Mouse (Mus musculus): Measurements from ENCODE around the gene Tenm3.

Tenm3 gene

DNA sequence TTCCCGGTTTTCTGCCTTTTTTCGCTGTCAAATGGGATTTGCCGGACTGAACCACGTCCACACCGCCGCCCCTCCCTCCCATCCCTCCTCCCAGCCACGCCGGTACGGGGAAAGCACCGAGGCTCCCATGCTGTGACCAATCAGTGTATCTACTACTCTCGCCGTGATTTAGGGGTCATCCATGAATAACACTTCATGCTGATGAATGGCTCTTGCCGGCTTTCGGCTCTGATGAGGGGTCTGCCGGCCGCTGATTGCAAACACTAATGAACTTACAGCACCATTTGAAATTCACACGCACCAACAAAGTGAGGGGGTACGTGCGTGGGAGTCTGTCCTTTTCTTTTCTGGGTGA, at the start of gene Tenm3:
Gene Tenm3, minus strand, starts transcription at position 21 of the 355 bp plus-strand sequence.
- DNase-seq = no peak

DNA sequence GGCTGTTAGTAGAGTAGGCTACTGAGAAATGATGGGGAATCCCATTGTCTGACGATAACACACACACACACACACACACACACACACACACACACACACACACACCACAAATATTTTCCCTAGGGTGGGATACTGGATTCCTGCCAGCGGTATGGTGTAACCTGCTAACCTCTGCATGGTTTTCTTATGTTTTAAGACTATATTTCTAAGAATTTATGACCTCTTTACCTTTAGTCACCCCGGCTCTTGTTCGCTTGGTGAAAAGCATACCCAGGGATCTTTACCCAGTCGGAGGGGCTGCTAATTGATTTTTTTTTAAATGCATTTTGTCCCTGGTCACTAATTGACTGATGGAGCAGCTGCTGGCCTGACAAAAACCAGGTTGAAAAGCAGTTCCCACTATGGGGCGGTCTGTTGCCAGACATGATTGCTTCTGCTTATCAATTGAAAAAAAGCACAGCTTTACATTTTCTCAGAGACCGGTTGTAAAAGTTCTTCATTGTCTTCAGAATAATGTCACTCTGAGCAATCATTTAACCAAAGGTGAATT, 46.5 kb upstream of the Tenm3 start:
- DNase-seq = no peak

DNA sequence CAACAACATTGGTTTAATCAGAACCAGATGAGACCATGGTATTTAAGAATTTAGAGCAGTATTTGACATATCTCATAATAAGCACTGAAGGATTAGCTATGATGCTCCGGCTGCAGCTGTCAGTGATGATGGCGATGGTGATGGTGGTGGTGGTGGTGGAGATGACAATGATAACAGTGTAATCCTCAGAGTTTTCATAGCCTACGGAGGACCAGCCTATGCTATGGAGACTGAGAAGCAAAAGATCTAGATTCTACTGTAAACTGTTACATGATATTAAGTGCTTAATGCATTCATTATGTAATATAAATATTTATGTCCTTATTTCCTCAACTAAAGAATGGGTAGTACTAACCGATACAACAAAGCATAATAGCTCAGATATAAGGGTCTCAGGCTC, 40.5 kb upstream of the Tenm3 start:
- DNase-seq = no peak

DNA sequence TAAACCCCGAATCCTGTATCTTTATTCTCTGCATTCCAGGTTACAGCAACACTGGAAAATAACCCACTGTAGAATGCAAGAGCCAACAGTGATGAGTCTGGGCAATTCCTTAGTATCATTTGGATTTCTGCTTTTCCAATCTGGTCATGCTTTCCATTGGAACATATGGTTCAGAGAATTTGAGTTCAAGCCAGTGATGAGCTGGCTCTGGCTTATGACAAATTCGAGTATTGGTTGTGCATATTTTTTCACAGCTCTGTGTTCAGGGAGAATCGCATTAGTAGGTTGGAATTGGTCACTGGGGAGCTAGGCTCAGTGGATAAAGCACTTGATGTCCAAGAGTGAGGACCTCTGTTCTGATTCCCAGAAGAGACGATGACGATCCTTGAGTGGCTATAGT, 36.8 kb upstream of the Tenm3 start:
- no peak for DNase-seq

DNA sequence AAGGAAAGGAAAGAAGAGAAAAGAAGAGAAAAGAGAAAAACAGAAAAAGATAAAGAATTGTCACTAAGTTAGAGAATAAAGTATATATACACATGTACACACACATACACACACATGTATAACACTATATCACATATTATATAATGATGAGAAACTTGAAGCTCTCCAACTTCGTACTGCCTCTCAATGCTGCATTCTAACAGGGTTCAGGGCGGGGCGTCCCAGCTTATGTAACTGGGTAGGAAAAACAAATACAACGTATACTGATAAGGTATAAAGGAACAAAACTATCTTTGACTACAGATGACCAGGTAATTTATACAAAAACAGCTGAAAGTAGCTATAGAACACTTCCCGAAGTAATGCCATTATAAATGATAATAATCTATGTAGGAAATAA, 22.2 kb upstream of the Tenm3 start:
- no peak for DNase-seq

DNA sequence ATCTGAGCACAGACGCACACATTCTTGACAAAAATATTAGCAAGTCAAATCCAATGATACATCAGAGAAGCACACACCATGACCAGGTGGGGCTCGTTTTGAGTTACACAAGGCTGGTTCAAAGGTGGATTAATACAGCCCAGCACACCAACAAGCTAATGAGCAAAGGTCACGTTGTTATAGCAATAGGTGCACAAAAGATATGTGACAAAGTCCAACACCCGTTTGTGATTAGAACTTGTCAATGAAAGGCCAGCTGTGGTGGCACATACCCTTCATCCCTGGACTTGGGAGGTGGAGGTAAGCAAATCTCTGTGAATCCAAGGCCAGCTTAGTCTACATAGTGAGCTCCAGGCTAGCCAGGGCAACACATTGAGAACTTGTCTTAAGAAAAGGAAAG, 21.7 kb upstream of the Tenm3 start:
- no peak for DNase-seq

DNA sequence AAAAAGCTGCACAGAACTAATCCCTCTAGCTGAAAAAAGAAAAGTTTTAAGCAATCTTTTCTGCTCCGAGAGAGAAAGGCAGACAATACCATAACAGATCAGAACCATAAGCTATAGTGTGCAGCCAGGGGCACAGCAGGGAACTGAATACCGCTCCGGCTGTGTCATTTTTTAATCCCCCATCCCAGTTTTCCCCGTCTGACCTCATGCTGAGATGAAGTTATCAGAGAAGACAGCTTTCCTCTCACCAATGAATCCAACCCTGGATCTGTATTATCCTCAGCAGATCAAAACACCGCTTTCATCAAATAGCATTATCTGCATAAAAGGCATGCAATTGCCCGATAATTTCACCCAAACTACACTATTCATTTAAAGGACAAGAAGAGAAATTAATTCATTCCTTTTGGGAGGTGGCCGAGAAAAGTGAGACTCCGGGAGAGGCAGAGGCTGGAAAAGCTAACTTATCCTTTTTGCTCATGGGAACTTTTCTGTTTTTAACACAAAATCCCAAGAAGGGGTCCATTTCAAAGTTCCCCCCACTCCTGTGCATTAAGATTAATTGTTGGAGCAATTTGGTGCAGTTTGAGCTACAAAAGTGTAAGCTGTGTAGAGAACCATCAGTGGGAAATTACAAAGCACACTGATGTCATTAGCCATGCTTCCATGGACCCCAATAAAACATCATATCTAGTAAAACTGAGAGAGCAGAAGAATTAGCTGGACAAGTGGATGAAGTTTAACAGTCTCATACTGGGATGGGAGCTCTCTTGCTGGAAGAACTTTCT, 6.7 kb upstream of the Tenm3 start:
- DNase-seq = no peak

DNA sequence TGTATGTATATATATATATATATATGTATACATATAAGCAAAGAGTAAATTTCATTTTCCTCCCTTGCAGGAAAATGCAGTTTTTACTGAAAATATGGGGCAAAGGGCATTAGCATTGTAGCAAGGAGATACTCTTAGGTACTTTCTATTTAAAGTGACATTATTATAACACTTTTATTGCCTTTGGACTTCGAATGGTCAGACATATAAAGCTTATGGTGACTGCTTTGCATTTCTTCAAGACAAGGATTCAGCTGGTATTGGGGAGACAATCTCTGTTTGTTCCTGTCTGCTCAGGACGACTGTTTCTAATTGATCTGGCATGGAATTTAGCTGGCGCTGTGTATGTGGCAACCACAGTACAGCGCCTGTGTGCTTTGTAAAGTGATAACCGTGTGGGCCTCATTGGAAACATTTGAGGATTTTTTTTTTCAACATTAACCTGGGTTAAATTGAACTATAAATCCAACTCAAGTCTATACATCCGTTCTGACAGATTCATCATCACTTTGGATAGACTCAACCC, 5.4 kb upstream of the Tenm3 start:
- no peak for DNase-seq

DNA sequence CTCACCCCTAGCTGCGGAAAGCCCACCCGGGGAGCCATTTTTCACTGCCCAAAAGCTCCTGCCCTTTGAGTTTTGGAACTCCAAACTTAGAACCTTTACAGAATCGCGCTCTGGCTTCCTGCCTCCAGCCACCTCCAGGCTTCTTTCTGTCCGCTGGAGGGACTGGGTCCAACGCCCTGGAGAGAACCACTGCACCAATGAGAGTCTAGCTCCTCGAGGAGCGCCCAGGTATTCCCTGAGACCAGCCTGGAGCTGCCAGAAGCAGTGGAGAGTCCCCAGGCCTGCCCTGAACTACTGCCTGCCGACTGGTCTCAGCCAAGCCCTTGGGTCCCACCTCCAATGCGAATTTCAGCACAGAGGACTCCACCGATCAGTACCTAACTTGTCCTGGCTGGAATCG, 1.2 kb upstream of the Tenm3 start:
- DNase-seq = no peak

DNA sequence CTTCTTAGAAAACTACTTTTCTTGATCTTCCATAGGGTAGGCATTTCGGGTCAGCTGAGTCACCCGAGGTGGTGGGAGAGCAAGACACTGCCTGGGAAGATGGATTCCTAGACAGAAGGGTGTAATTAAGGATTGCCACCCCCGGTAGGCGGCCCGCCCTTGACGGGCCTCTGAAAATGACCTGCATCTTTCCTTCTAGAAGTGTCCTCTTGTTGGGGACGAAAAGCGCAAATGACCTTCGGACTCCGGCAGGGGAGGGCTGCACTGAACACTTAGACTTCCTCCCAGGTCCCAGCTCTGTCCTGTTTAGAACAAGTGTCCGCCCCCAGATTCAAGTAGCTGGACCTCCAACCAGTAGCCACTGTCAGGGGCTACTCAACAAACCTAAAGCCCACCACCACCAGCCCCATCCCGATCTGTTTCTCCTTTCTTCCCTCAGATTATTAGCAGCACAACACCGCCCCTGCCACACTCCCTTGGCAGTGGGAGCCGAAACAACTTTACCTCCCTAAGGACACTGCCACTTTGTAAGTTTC, 687 bp upstream of the Tenm3 start:
- DNase-seq = no peak

DNA sequence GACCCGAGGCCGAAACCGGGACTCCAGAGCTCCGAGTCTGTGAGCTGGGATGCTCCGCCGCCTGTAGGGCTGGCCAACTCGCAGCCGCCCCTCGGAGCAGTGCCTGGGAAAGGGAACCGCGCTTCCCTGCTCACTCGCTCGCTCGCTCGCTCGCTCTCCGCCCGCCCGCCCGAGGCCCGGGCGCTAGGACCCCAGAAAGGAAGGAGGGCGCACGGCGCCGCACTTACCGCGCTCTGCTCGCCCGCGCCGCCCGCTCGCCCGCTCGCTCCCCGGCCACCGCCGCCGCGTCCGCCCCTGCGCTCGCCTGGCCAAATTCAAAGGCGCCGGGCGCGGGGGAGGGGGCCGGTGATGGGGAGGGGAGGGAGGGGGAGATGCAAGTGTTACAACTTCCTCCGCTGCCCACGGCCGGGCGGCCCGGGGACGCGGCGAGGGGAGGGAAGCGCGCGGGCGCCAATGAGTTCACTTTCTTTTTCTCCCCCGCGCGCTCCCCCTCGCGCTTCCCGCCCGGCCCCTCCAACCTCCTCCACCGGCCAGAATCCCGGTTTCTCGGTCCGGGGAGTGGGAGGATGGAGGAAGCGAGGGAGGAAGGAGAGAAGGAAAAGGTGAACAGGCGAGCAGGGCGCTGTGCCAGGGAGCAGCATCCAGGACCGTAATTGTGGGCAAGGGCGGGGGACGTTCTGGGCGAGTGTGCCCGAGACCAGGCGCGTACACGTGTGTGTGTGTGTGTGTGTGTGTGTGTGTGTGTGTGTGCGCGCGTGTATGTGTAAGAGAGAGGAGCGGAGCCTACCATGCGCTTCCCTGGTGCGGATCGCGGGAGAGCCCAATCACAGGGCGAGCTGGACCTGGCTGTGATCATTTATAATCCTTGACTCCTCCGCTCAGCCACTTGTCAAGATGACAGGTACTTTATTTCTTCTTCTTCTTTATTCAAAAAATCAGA, 490 bp downstream of the Tenm3 start:
- no peak for DNase-seq

DNA sequence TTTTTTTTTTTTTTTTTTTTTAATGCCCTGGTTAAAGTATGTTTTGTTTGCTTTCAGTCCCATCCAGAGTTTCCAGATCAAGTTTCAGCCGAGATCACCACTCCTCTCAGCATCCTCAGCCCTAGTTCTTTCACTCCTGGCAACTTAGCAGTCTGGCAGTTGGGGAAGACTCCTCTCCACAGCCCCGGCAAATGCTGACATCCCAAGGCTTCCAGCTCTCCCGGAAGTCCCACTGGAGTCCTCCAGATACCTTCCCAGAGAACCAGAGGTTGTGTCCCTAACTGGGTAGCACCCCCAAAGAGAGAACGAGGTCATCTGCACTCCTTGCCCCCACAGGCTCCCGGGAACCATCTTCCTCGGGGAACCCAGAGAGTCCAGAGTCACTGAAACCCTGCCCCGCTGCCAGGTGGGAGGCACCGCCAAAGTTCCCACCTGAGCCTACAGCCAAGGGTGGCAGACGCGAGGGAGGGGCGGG, 1.2 kb downstream of the Tenm3 start:
- no peak for DNase-seq

DNA sequence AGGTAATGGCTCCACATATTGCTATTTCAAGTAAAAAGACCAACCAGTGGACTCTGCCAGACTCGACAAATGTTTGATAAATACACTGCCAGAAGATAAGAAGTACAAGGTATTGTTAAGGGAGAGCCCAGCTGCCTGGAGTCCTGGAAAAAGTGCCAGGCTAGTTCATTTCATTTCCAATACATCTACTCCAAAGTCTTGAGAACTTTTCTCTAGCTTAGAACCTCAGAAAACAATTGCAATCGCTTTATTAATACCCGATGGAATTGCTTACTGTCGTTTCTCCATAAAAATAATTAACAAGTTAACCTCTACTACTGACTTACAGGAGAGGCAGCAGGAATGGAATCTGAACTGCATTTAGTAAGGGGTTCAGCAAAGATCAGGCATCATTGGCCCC, 1.7 kb downstream of the Tenm3 start:
- DNase-seq = no peak

DNA sequence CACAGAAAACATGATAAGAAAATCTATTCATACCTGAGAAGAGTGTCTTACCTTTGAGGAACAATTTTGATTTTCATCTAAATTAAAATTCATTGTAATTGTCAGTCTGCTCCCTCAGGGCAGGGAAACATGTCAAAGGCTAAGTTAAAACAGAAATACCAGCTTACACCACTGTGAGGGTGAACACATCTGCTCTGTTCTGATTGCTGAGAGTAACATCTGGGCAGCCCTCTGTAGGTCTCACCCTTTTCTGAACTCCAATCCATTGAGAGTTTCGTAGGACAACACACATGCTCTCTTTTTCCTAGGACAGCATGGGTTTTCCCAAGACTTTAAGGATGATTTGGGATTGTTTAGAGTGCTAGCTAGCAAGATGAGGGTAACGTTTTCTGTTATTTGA, 8.0 kb downstream of the Tenm3 start:
- DNase-seq = no peak

DNA sequence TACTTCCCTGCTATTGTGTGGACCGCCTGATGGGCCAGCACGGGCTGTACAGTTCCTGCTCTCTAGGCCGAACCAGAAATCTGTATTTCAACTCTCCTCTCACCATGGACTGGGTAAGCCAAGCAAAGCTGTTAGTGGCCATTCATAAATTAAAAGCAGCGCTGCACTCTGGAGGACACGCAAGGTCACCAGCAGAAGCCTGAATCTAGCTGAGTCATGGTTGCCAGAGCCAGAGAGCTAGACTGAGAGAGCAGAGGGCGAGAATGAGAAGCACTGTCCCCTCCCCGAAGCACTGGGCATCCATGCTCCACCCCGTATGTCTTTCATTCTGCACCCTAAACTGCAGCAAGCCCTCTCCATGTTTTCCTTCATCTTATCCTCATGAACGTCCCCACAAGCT, 16.3 kb downstream of the Tenm3 start:
- DNase-seq = no peak

DNA sequence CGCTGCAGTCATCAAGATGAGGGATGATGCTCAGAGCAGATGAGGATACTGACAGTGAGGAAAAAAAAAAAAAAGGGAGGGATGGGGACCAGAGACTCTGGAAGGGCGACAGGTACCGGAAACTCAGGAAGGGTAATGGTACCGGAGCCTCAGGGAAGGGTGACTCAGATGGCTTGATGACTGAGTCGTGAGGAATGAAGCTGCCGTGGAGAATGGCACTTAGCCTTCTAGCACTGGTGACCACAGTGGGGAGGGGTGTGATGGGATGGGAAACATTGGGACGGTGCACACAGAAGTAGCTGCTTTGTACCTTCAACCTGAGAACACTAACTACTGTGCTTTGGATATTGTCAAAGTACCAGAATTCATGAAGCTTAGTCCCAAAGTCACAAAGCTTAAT, 18.1 kb downstream of the Tenm3 start:
- no peak for DNase-seq

DNA sequence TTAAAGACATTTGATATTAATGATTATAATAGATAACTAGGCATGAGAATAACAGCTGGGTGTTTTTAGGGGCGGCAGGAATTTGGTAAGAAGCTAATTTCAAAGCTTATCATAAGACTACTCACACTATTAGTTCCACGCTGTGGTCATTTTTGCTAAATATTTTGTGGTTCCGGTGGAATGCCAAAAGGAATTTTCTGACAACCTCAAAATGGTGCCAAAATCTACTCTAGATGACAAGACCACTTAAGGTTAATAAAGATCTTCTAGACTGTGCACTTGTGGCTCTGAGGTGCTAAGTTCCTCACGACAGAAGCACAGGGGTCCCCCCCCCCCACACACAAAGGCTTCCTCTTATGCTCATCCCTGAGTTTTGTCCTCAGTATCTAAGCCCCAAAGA, 21.5 kb downstream of the Tenm3 start:
- DNase-seq = no peak

DNA sequence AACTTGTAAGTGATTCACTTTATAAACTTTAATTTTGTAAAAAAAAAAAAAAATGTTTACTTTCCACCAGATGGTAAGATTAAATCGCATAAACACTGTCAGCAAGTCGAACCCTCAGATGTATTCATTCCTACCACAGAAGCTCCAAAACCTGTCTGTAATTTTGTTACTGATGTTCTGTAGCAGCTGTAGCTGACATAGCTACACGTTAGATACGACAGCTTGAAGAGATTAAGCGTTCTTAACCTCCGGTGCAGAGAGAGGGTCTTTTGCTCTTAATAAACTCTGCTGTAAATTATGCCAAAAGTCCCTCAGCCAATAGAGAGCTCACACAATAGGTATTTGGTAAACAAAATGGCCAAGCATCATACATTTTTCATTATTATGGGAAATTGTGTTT, 23.8 kb downstream of the Tenm3 start:
- no peak for DNase-seq

DNA sequence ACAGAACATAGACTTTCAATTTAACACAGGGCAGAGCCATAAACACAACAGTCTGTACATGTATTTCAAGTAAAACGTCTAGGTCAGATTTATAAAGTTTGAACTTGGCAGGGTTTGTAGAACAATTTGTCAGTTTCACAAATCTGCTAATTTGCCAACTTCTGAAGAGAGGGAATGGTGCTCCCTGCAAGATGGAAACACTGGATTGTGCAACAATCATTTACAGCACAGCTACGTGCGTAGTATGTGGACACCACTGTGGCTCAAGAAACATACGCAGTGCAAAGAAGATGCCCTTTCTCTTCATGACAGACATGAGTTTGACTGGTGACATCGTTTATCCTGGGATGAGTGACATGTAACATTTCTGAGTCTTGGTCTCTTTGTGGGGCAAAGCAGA, 24.4 kb downstream of the Tenm3 start:
- no peak for DNase-seq

DNA sequence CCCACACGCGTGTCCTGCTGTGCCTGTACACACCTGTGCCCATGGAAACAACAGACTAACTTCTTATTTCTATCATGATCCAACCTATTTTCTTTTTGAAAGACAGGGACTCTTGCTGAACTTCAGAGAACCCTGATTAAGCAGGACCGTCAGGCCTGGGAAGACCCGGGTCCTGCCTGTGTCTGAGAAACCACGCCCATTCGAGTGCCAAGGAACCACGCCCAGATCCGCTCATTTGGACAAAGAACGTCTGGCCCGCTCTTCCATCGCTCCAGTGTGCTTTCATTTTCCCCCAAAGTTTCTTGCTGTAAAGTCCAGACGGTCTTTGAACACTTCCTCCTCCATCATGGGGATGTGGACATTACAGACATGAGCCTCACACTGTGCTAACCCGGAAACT, 26.8 kb downstream of the Tenm3 start:
- DNase-seq = no peak

DNA sequence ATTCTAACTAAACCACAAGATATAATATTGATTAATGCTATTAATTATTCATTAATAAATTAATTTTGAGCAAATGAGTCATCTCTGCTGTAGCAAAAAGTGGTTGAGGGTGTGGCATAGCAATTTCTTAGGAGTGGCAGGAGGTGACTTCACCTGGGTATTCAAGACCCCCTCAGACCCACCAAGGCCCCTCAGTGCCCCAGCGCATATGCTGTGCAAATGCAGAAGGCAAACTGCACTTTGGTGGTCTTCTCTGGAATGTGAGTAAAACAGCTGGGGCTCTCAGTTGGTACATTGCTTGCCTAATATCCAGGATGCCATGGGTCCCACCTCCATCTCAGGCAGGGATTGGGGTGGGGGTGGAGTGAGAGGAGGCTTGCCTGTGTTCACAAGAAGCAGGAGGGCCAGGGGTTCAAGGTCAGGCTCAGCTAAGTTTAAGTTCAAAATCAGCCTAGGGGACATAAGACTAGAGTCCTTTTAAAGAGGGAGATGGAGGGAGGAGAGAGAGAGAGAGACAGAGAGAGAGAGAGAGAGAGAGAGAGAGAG, 31.5 kb downstream of the Tenm3 start:
- DNase-seq = no peak

DNA sequence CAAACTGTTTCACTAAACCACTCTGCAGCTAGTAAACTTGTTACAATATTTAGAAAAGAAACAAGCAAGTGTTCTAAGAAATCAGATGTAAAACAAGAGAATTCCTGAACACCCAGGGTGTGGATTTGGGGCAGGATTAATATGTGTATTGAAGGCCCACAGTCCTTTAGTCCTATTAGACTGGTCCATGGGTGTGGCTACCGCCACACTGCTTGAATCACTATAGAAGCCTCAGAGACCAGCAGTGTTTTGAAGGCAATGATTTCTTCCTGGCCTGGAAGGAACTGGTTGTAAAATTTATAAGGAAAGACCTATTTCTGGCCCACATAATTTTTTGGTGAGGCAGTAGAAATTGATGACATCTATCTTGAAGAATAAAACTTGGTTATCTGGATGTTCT, 33.1 kb downstream of the Tenm3 start:
- DNase-seq = no peak

DNA sequence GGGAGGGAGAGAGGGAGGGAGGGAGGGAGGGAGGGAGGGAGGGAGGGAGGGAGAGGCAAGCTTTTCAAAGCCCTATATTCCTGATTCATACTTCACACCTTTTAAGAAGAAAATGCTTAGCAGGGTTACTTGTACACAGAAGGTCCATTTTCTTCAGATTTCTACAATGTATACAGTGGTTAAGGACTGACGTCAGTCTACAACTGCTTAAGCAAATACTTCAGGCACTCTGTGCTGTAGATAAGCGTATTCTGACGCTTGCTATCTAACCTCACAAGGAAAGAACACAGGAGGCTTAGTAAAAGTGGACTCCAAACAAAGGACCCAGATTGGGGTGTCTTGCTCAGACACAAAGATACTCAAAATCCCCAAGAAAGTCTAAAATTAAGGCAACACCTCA, 34.6 kb downstream of the Tenm3 start:
- DNase-seq = no peak
